Mouse (Mus musculus) neutrophil, adult 5-6 weeks (primary cell): Measurements from ENCODE around the gene Proz. TPM values are rescaled to one million over a fixed set of nuclear protein-coding genes. Genes with fewer than 3 reads are reported as not detected.
"Not testable (repeated sequence)": the region's sequence is repeated elsewhere in the genome, so short reads cannot be mapped to it uniquely, and the experiment has no call there.

Source experiments
- ATAC-seq: fragments of 151-379, 151-347 bp; 2 replicates; pipeline ENCODE4 v1.8.0; 2017; ENCODE audit warnings: mild to moderate bottlenecking, moderate TSS enrichment; ENCODE audit not compliant: insufficient number of reproducible peaks, poor library complexity, low FRiP score, severe bottlenecking; ENCODE audit errors: extremely low read depth
- total RNA-seq: library from RNA; stranded (forward); fragments of 200-1000 nt; gene quantifications from 2 replicates; pipeline ENCODE4 v1.2.3, GENCODE M21; 2017

Proz gene
- total RNA-seq: 0.12 TPM in 1 of 2 replicates, not detected in the other

- no peak for ATAC-seq
These were observed at the start of gene Proz for GRCm38 (mm10) chr8:13060441-13061150. Gene Proz (plus strand): TSS chr8:13060914.

- no peak for ATAC-seq
These were observed 41.2 kb upstream of the Proz start for GRCm38 (mm10) chr8:13019560-13019959.

GRCm38 (mm10) chr8:13021830-13022229, 38.9 kb upstream of the Proz start:
- no peak for ATAC-seq

GRCm38 (mm10) chr8:13025487-13026224, 35.1 kb upstream of the Proz start, which contains the start of gene F7:
Gene F7 (plus strand): TSS chr8:13026034.
- ATAC-seq: no peak

- no peak for ATAC-seq
These were observed 33.1 kb upstream of the Proz start for GRCm38 (mm10) chr8:13027615-13028014.

GRCm38 (mm10) chr8:13028482-13028881, 32.2 kb upstream of the Proz start:
- ATAC-seq: no peak

GRCm38 (mm10) chr8:13036346-13036812, 24.3 kb upstream of the Proz start:
- ATAC-seq: peak; percentile 22; the same call in 1 of the 2 replicates

GRCm38 (mm10) chr8:13037015-13037414, 23.7 kb upstream of the Proz start, which contains the start of gene F10:
Gene F10 (plus strand): TSS chr8:13037308.
- ATAC-seq: peak; percentile 25; the same call in 1 of the 2 replicates

GRCm38 (mm10) chr8:13037569-13037968, 23.1 kb upstream of the Proz start:
- ATAC-seq: no peak

GRCm38 (mm10) chr8:13039054-13039453, 21.7 kb upstream of the Proz start:
- ATAC-seq: no peak

- no peak for ATAC-seq
These were observed 19.3 kb upstream of the Proz start for GRCm38 (mm10) chr8:13041459-13041858.

- ATAC-seq: no peak
These were observed 13.1 kb upstream of the Proz start for GRCm38 (mm10) chr8:13047652-13048051.

GRCm38 (mm10) chr8:13050550-13050949, 10.2 kb upstream of the Proz start:
- no peak for ATAC-seq

GRCm38 (mm10) chr8:13057351-13057750, 3.4 kb upstream of the Proz start:
- ATAC-seq: no peak

- ATAC-seq: no peak
These were observed 2.4 kb downstream of the Proz start for GRCm38 (mm10) chr8:13063112-13063511.

GRCm38 (mm10) chr8:13073255-13073654, 12.5 kb downstream of the Proz start:
- ATAC-seq: no peak

- ATAC-seq: peak; percentile 17; the same call in 1 of the 2 replicates
These were observed 14.3 kb downstream of the Proz start for GRCm38 (mm10) chr8:13075044-13075443.

GRCm38 (mm10) chr8:13075579-13075978, 14.9 kb downstream of the Proz start:
- not testable (repeated sequence) for ATAC-seq

GRCm38 (mm10) chr8:13077542-13077941, 16.8 kb downstream of the Proz start:
- ATAC-seq: no peak

GRCm38 (mm10) chr8:13104691-13105086, 44.0 kb downstream of the Proz start:
- ATAC-seq: peak; percentile 69
